Mouse (Mus musculus) cerebellum, postnatal 25 days (tissue): ENCODE measurements around the gene Srgn.
A peak's percentile ranks its signal among the peaks of the same experiment; 100 is the strongest.

Source experiments
- DNase-seq, 2 experiments: peaks; one replicate each; pipeline ENCODE4 v3.0.0; 2021; ENCODE audit warnings: mixed read lengths in 2 of 2

Gene Srgn

GRCm38 (mm10) chr10:62527351-62527750, at the start of gene Srgn:
Gene Srgn (minus strand): TSS chr10:62527451.
- DNase-seq = no peak

DNA sequence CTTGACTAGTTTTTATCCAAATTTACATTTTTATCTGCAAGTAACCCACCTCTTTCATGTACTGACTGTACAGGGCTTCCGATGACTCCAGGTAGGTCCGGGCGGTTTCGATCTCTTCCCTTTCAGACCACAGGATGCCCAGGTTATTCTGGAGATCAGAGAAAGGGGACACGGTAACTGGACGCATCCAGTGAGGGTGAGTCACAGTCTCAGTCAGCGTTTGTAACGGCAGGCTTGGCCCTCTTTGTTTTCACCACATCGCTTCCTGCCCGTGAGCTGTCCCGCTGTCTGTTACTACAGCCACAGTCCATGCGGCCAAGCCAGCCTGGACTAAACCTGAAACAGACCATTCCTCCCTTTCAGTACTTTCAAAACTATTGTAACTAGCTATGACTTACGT, 47.8 kb upstream of the Srgn start:
- no peak for DNase-seq

DNA sequence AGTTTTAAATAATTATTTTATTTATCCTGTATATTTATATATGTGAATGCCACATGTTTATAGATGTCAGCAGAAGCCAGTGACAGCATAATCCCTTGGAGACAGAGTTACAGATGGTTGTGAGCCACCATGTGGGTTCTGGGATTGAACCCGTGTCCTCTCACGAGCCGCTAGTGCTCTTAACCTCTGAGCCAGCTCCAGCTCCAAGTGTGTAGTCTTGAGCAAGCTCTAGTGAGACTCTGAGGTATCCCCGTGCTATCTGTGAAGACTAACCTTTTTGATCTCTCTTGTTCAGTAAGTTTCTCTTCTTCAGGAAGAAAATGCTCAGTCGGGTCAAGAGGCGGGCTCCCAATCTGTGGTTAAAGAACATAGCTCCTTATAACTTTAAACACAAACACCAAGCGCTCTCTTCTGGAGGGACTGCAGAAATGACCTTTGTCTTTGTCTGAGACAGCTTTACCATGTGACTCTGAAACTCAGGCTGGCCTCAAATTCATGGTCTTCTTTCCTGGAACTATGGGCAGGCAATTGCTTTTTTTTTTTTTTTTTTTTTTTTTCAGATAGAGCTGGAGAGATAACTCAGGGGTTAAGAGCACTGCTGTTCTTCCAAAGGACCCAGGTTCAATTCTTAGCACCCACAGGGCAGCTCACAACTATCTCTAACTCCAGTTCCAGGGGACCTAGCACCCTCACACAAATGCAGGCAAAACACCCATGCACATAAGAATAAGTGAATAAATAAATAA, 43.0 kb upstream of the Srgn start:
- DNase-seq = no peak

DNA sequence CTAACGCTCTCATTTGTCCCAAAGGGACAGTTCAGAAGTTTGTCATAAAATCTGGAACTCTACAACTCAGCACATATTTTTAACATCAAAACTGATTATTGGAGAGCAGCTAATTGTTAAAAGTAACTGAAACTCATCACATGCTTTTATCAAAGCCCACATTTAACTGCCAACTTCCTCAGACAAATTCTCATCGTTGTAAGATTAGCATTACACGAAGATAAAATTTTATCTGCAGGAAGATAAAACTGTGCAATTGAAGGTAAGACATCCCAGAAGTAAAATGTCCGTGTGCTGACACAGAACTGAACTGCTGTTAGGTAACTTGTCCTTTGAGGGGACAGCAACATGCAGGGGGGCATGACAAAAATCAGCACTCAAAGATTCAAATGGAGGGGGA, 41.6 kb upstream of the Srgn start:
- DNase-seq = no peak

- peak in 1 of 2 experiments; percentile 19 for DNase-seq
Observed at GRCm38 (mm10) chr10:62557736-62558135, 30.5 kb upstream of the Srgn start.

- DNase-seq = no peak
Observed at GRCm38 (mm10) chr10:62556558-62556901, 29.3 kb upstream of the Srgn start.

DNA sequence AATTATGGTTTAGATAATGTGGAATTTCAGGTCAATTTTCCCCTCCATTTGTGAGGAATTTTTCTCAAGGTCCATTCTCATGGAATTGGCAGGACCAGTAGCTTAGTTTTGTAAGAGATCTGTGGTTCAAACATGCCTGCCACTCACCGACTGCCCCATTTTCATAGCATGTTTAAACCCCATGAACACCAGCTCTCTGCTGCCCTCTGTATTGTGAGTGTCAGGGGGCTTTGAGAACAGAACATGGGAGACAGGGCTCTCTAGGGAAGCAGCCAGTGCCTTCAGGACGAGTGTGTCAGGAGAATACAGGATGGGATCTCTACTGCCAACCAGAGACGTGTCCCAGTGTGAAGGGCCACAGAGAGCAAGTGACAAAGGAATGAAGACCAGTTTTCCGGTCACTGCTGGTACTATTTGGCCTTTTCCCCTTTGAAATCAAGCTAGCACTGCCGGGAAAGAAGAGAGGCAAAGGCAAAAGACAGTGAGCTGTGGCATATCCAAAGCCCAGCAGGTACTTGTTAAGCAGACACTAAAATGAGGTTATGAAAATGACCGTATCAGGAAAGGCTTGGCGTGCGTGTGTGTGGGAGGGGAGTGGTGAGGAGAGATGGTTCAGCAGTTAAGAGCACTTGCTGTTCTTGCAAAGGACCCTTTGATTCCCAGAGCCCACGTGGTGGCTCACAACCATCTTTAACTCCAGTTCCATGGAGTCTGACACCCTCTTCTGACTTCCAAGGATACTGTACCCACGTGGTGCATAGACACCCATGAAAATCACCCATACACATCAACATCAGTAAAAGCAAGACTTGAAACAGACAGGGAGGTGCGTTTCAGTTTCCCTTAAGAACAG, 28.7 kb upstream of the Srgn start:
- DNase-seq = no peak

DNA sequence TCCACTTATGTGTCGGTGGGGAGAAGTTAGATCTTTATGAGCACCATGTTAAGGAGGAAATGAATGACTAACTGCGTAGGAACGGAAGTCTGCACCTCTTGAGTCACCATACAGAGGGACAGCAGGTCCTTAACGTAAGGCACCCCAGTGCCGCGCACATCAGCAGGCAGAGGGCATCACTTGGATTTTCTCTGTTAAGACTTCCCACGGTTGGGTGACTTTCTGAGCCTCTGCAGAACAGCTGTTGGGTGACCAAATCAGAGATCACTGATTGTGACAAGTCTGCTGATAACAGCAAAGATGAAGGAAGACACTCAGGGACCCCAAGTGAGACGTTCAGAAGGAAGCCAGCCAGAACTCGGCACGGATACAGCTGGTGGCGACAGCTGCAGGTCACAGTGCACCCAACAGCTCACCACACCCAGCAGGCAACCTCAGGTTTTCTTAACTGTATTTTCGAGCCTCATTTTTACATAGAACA, 26.4 kb upstream of the Srgn start:
- no peak for DNase-seq

- DNase-seq = no peak
Observed at GRCm38 (mm10) chr10:62550787-62551300, 23.6 kb upstream of the Srgn start.

- peak; percentile 64 to 76 for DNase-seq
Observed at GRCm38 (mm10) chr10:62549523-62550166, 22.4 kb upstream of the Srgn start.

- DNase-seq = no peak
Observed at GRCm38 (mm10) chr10:62546441-62546840, 19.2 kb upstream of the Srgn start.

- DNase-seq = no peak
Observed at GRCm38 (mm10) chr10:62545759-62546158, 18.5 kb upstream of the Srgn start.

DNA sequence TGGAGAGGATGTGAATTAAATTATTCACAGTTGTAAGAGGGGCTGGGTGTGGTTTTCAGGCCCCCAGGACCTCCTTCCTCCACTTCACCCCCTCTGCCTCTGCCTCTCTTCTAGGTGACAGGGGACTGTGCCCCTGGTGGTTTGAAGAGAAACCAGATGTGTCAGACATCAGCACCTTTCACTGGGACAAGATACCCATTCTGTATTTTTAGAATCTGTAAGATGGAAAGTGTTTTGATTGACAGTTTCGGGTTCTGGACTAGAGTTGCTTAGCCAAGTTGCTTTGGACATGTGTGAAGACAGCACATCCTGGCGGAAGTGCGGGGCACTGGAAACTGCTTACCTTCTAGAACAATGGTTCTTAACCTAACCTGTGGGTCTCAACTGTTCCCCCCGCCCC, 17.1 kb upstream of the Srgn start:
- DNase-seq = no peak

- DNase-seq = no peak
Observed at GRCm38 (mm10) chr10:62543399-62543808, 16.2 kb upstream of the Srgn start.

DNA sequence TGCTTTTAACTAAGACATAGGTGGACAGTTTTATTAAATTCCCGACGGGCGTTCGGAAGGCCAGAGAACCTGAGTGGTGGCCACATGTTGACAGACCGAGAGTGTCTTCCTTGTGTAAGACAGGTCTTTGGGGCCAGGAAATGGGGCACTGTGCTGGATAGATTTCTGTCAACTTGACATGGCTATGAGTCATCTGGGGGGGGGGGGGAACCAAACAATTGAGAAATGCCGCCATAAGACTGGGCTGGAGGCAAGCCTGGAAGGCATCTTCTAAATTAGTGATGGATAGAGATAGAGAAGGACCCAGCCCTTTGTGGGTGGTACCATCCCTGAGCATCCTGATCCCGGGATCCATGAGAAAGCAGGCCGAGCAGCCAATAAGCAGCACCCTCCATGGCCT, 15.7 kb upstream of the Srgn start:
- no peak for DNase-seq

GRCm38 (mm10) chr10:62542507-62542906, 15.3 kb upstream of the Srgn start:
- no peak for DNase-seq

DNA sequence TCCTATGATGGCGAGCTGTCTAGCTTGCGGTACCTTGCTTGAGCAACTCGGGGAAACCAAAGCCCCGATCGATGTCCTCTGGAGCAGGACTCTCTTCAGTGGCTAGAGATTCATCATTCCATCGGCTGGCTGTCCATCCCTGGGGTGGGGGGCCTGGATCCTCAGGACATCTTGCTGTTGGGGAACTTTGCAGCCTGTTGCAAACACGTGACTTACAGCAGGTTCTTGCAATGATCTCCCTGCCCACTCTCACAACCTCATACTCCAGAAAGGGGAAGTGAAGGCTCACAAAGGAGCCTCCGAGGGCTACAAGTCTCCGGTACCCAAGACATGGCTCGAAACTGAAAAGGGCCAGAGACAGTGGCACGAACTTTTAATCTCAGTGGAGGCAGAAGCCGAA, 14.2 kb upstream of the Srgn start:
- DNase-seq = no peak

- DNase-seq = no peak
Observed at GRCm38 (mm10) chr10:62540800-62541199, 13.5 kb upstream of the Srgn start.

- DNase-seq = no peak
Observed at GRCm38 (mm10) chr10:62534509-62534908, 7.3 kb upstream of the Srgn start.

DNA sequence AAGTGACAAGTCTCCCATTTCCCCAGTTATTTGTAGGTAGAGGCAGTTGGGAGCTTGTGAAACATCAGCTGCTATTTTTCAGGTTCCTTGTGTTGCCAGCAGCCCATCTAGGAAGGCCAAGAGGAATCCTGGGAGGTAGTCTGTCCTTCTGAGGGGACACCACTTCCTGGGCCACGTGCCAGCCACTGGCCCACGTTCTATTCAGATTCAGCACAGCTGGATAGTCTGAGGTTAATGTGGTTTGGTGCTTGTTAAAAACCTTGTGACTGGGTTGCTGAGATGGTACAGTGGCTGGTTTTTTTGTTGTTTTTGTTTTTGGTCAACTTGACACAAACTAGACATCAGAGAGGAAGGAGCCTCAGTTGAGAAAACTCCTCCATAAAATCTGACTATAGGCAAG, 5.6 kb upstream of the Srgn start:
- DNase-seq = no peak

DNA sequence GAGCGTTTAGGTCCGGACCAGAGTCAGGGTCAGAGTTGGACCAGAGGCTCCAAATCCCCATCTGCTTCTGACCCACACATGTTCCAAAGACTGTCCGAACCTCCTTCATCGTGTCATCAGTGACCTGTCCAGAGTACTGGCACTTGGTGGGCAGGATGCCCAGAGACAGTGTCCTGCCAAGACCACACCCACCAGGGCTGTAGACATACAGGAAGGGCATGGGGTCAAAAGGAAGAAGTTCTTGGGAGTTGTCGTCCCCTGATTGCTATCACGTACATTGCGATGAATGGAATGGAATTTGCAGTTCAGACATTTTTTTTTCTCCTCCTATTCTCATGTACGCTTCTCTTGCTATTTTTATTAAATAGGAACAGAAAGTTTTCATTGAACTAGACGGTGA, 2.9 kb upstream of the Srgn start:
- no peak for DNase-seq

DNA sequence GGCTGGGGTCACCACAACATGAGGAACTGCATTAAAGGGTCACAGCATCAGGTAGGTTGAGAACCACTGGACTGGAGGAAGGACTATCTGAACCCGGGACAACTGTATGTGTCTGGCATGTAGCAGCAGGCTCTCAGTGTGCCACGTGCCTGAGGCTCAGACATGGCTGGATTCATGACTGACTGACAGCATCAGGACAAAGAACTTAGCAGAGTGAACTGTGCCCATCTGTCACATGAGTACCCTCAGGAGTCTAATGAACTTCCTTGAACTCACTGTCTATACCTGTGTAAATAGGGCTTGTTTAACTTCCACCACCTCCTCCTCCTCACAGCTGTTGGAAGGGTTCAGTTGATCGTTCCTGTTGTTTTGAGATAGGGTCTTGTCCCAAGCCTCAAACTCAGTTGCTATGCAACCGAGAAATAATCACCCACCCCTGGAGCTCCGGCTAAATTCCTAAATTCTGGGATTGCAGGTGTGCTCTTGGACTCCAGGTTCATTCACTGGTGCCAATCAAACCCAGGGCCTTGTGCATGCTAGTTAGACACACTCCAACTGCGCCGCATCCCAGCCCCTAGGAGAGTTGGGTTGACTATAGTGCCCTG, 4.8 kb downstream of the Srgn start:
- no peak for DNase-seq

DNA sequence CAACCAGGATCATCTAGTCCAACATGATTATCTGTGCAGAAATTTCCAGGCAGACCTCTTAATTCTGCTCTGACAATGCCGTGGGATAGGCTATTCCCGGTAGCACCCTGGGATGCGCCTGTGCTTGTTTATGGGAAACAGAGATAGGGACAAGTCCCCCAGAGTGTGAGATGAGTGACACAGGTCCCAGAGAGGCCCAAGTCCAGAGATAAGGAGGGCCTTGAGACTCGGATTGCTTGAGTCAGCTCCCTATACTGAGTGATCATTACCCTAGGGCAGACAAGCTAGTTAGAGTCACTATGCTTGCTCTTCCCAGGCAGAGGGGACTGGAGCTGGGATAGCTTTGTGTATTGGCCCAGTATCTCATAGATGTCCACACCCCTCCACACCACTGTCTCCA, 5.5 kb downstream of the Srgn start:
- DNase-seq = no peak
